Mouse (Mus musculus) liver, adult 2 months (tissue): ENCODE data around the gene Ppargc1a.

Experiments used
- CTCF ChIP-seq: fragments of 200-500 bp; IDR thresholded peaks from 2 replicates; pipeline ENCODE4 v1.5.1; 2011; ENCODE audit warnings: low read depth, low read length, control low read depth
- POLR2A ChIP-seq: fragments of 200-500 bp; IDR thresholded peaks from 2 replicates; pipeline ENCODE4 v1.6.1; 2011; ENCODE audit warnings: low read length, control low read depth; ENCODE audit not compliant: insufficient read depth; ENCODE audit errors: extremely low read depth

- TF ChIP-seq CTCF, result no peak
- TF ChIP-seq POLR2A, result no peak
Measured at GRCm38 (mm10) chr5:51527498-51528164, 39.9 kb downstream of the Ppargc1a start.
